Mouse (Mus musculus) spleen, postnatal 36 days (tissue): ENCODE results near the gene Agbl5.
A peak's percentile ranks its signal among the peaks of the same experiment; 100 is the strongest.

ENCODE experiments used
- DNase-seq, 2 experiments: peaks; one replicate each; pipeline ENCODE4 v3.0.0; 2022; ENCODE audit warnings: low spot score in 2 of 2, mixed read lengths in 1 of 2

Agbl5 gene

DNA sequence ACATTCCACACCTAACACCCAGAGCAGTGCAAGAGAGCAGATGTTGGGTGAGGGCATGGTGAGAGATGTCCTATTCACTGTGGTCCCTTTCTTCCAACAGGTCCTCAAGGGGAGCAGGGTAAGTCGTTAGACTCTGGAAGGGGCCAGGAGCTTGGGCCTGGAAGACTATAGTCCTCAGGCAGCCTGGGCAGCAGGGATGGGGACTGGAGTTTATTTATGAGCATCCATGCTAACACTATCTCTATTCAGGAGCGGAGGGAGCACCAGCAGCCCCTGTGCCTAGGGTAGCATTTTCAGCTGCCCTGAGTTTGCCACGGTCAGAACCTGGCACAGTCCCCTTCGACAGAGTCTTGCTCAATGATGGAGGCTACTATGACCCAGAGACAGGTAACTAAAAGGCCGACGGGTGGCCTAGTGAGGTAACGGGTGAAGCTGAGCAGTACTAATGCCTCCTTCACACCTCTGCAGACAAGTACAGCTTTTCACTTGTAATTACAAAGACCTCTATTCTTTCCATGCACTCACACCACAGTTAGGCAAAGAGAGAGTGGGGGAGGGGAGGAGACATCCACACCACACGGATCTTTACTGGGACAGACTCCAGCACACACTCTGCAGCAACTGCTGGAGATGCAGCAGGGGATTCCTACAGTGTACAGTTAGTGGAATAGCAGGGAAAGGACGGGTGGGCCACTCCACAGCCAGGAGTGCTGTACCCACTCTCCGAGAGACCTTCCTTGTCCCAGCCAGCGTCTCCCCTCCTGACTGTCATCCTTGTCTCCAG, 31.5 kb downstream of the Agbl5 start:
- no peak for DNase-seq

- no peak for DNase-seq
Observed at GRCm38 (mm10) chr5:30920621-30921020, 32.1 kb downstream of the Agbl5 start.

- peak; percentile 87 to 91 for DNase-seq
Observed at GRCm38 (mm10) chr5:30921256-30922033, 33.0 kb downstream of the Agbl5 start, which contains the start of gene Khk. Khk (plus strand) TSS chr5:30921431.

DNA sequence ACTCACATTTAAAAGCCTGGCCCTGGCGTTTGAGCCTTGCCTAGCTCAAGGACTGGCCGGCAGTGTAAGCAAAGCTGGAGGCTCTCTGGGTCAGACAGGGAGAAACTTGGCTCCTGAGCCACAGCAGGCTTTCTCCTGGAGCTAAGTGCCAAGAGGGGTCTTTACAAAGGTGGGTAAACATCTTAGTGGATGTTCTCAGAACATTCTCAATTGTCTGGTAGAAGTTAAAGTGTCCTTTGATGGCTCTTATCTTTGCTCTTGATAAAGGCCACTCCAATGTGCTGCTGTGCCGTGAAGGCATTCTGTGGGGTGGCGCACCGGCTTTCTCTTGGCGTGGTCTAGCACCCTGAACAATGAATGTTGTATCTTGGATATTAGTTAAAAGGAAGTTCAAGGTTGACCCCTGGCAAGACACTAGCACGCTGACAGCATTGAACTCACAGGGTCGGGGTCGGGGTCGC, 34.1 kb downstream of the Agbl5 start:
- DNase-seq, result no peak

DNA sequence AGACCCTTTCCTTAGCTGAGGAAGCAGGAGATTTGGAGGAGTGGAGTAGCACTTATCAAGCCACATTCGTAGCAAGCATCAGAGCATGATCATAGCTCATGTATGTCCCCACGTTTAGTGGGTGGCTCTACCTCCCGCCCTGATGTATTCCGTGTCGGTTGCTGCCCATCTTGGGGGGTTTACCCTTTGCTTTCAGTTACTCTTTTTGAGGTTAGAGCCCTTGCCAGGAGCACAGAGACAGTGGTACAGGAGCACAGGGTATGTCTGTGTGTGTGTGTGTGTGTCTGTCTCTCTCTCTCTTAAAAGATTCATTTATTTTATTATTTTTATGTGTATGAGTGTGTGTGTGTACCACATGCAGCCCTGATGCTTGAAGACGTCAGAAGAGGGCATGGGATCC, 34.6 kb downstream of the Agbl5 start:
- no peak for DNase-seq

DNA sequence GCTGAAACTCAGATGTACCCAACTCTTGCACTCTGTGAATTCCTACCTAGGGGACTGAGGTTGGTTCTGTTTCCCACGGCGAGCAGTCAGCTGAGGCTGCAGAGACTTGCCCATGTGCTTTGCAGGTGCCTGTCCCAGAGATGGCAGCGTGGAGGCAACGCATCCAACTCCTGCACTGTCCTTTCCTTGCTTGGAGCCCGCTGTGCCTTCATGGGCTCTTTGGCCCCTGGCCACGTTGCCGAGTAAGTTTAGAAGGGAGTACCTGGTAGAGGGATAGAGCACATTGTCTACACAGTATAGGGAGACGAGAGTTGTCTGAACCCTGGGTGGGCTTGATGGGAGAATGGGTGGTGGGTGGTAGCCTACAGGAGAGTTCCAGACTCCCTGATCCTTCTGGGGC, 36.1 kb downstream of the Agbl5 start:
- no peak for DNase-seq

- DNase-seq, result no peak
Observed at GRCm38 (mm10) chr5:30925217-30925616, 36.7 kb downstream of the Agbl5 start.

DNA sequence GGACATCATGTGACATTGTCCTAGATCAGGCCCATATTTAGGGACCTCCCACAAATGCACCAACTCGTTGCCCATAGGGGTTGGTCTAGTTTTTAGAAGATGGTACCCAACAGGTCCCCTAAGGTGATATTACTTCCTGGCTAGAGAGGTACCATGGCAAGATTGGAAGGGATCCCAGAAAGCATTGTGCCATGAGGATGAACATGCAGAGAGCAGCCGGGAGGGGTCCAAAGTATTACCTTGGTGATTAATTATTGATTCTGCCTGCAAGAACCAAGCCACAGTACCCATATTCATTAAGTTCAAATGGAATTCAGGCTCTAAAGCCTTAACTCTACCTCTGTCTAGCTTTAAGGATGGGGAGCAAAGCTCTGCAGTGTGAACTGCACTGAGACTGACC, 37.6 kb downstream of the Agbl5 start:
- DNase-seq, result no peak

GRCm38 (mm10) chr5:30927945-30928529, 39.5 kb downstream of the Agbl5 start:
- no peak for DNase-seq

DNA sequence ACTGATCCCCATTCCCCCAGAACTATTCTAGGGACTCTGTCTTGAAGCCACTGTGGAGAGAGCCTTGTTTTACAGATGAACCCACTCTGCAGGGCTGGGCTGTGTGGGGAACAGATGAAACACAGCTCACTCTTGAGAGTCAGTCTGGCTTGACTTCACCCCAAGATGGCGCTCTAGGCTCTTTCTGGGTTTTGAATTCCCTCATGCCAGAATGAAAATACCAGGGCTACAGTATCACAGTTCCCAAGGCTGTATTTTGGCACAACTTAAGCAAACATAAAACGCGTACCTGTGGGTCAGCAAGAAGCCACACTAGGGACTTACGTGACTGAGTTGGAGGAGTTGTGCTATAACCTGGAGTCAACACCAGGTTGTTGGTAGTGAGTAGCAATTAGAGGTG, 41.6 kb downstream of the Agbl5 start:
- DNase-seq, result peak in 1 of 2 experiments; percentile 35

- DNase-seq, result no peak
Observed at GRCm38 (mm10) chr5:30930846-30931245, 42.4 kb downstream of the Agbl5 start.

DNA sequence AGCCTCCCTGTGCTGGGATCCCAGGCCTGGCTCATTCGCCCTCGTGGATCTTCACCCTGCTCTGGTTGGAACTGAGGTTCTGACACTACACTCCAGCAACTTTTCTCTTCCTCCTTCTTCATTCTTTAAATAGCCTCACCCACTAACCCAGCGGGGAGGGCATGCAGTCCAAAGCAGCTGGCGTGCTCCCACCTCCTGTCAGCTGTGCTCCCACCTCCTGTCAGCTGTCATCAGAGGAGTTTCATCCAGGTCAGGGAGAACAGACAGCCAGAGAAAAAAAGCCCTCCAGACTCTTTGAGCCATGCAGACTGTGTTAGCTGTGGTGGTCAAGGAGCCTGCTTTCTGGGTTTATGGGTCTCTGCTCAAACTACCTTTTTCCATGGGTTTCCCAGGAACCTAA, 42.9 kb downstream of the Agbl5 start:
- DNase-seq, result no peak

- DNase-seq, result no peak
Observed at GRCm38 (mm10) chr5:30933705-30934104, 45.2 kb downstream of the Agbl5 start.

GRCm38 (mm10) chr5:30934725-30935461, 46.4 kb downstream of the Agbl5 start:
- DNase-seq, result no peak

DNA sequence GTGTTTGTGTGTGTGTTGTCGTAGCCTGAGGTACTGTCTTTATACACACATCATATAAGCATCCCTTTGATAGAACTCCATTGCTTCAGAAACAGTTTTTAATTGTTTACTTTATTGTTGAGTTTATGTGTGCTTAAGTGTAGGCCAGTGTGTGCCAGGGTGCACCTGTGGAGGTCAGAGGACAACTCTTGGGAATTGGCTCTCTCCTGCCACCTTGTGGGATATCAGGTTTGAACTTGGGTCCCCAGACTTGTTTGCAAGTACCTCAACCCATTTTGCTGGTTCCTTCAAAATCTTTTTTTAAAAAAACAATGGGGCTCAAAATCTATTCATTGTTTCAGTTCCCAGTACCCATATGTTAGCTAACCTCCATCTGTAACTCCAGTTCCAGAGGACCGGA, 54.5 kb downstream of the Agbl5 start:
- no peak for DNase-seq

GRCm38 (mm10) chr5:30944344-30944743, 55.9 kb downstream of the Agbl5 start:
- DNase-seq, result no peak

GRCm38 (mm10) chr5:30944956-30945781, 56.7 kb downstream of the Agbl5 start, which contains the start of gene Cgref1:
Cgref1 (minus strand) TSS chr5:30945591.
- DNase-seq, result no peak

- no peak for DNase-seq
Observed at GRCm38 (mm10) chr5:30948620-30949019, 60.1 kb downstream of the Agbl5 start.

DNA sequence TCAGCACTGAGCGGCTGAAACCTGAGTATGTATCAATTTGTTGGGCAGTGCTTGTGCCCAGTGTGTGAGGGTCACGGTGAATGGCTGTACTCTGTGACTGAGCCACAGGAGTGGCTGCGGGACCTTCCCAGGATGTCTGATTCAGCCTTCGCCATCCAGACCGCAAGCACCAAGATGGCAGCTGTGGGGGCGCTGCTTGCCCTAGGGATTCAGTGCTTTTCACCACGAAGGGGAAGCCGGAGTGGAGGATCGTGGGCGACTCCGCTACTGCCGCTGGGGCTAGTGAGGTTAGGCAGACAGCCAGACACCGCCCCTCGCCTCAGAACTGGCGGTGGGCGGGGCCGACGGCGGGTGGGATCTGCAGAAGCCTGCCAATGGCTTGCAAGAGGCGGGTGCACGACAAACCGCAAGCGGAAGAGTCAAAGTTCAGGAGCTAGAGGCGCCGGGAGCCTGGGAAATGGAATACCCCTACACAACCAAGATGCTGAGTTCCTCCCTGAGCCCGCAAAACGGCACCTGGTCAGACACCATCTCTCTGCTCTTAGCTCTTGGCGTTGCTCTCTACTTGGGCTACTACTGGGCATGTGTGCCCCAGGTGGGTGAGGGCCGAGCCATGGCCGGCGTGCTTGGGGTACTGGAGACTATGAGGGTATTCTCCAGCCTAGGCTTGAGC, 61.3 kb downstream of the Agbl5 start:
- DNase-seq, result peak; percentile 91 to 92

GRCm38 (mm10) chr5:30950451-30950850, 62.0 kb downstream of the Agbl5 start:
- DNase-seq, result no peak
